Mouse (Mus musculus) heart, postnatal 0 days (tissue): ENCODE results near the gene Dpp6. TPM values are rescaled to one million over a fixed set of nuclear protein-coding genes. Genes with fewer than 3 reads are reported as not detected.

Experiments used
- ATAC-seq: fragments of 200-750 bp; cut with Nextera tagmentation; 2 replicates; pipeline ENCODE4 v1.8.0; 2017; ENCODE audit warnings: low read depth, moderate number of reproducible peaks, moderate library complexity; ENCODE audit not compliant: insufficient read depth
- DNase-seq: peaks from one replicate; pipeline ENCODE4 v3.0.0-alpha.2; 2016; ENCODE audit warnings: low spot score
- H3K27ac ChIP-seq: fragments of 300-500 bp; sonication (generic); 2 replicates; pipeline ENCODE4 v1.5.1; 2014; ENCODE audit warnings: low read depth, mild to moderate bottlenecking
- H3K27me3 ChIP-seq: fragments of 300-500 bp; sonication (generic); 2 replicates; pipeline ENCODE4 v1.6.1; 2014; ENCODE audit warnings: low read length, mixed read lengths; ENCODE audit not compliant: control insufficient read depth, insufficient read depth
- H3K36me3 ChIP-seq: fragments of 300-500 bp; sonication (generic); replicated peaks from 2 replicates; pipeline ENCODE4 v1.6.1; 2014; ENCODE audit warnings: low read length, mixed read lengths; ENCODE audit not compliant: control insufficient read depth, insufficient read depth
- H3K4me1 ChIP-seq: fragments of 300-500 bp; sonication (generic); 2 replicates; pipeline ENCODE4 v1.6.1; 2014; ENCODE audit warnings: antibody characterized with exemption; ENCODE audit not compliant: control insufficient read depth, insufficient read depth
- H3K4me2 ChIP-seq: fragments of 300-500 bp; sonication (generic); 2 replicates; pipeline ENCODE4 v1.6.1; 2014; ENCODE audit warnings: low read depth, mild to moderate bottlenecking, low read length, moderate library complexity
- H3K4me3 ChIP-seq: fragments of 300-500 bp; sonication (generic); 2 replicates; pipeline ENCODE4 v1.5.1; 2014; ENCODE audit warnings: low read depth, low read length
- H3K9ac ChIP-seq: fragments of 300-500 bp; sonication (generic); replicated peaks from 2 replicates; pipeline ENCODE4 v1.6.1; 2014; ENCODE audit warnings: low read depth, low read length, mixed read lengths
- H3K9me3 ChIP-seq: fragments of 300-500 bp; sonication (generic); replicated peaks from 2 replicates; pipeline ENCODE4 v1.6.1; 2016; ENCODE audit warnings: low read length; ENCODE audit not compliant: control insufficient read depth
- CTCF ChIP-seq: IDR thresholded peaks from 2 replicates; pipeline ENCODE4 v1.5.1; 2016; ENCODE audit warnings: antibody characterized with exemption, control low read depth, low read depth
- EP300 ChIP-seq: IDR thresholded peaks from 2 replicates; pipeline ENCODE4 v1.6.1; 2016; ENCODE audit warnings: antibody characterized with exemption, low read depth
- WGBS: fragments of 180-500 bp; shearing (Covaris S2); extraction: QIAGEN DNeasy Blood & Tissue Kit; methylation state at CpG from one replicate; pipeline ENCODE4 v1.1.7; 2014; 5-methylcytosine and 5-hydroxymethylcytosine counted together
- polyA plus RNA-seq: library from polyadenylated mRNA; unstranded; fragments of >200 nt; fragmentation: Nextera tagmentation; extraction: Ambion mirVana; gene quantifications from 2 replicates; pipeline ENCODE4 v1.2.1, GENCODE M21; 2015
- total RNA-seq: library from RNA; depleted of rRNA; stranded (reverse); fragments of >200 nt; gene quantifications from 2 replicates; pipeline ENCODE4 v1.2.3, GENCODE M21; 2014; ENCODE audit warnings: low replicate concordance

Dpp6 gene
- total and polyA plus RNA-seq, 2 experiments from 2014 or later: 0.05 TPM; not detected in 1

- no peak overlapping the region for H3K9ac ChIP-seq
- H3K4me1 ChIP-seq: no peaks in the 10 kb centered on the region
- no peaks in the 10 kb centered on the region for H3K27me3 ChIP-seq
- no peak overlapping the region for H3K4me3 ChIP-seq
- no peak overlapping the region for H3K4me2 ChIP-seq
- H3K9me3 ChIP-seq: no peaks in the 10 kb centered on the region
- 64% methylated on average over 1 of the region's 1 CpGs for WGBS
- DNase-seq (no peak), ATAC-seq (no peak)
- H3K27ac ChIP-seq: no peak overlapping the region
- no peaks in the 10 kb centered on the region for H3K36me3 ChIP-seq
- TF ChIP-seq EP300 (no peak), CTCF (no peak)
Observed at GRCm38 (mm10) chr5:27373931-27374330, 556.9 kb downstream of the Dpp6 start.

- Histone ChIP-seq H3K4me1 (no peaks in the 10 kb centered on the region), H3K4me3 (no peak overlapping the region), H3K36me3 (no peaks in the 10 kb centered on the region), H3K9ac (no peak overlapping the region), H3K9me3 (no peaks in the 10 kb centered on the region), H3K4me2 (no peak overlapping the region), H3K27me3 (no peaks in the 10 kb centered on the region), H3K27ac (no peak overlapping the region)
- DNase-seq: no peak
- TF ChIP-seq CTCF (no peak), EP300 (no peak)
- WGBS: 70% methylated on average over 3 of the region's 3 CpGs
- ATAC-seq: no peak
Observed at GRCm38 (mm10) chr5:27375841-27376240, 558.8 kb downstream of the Dpp6 start.

GRCm38 (mm10) chr5:27380656-27381385 lies 563.8 kb downstream of the Dpp6 start:
- no peak for ATAC-seq
- Histone ChIP-seq H3K9ac (no peak overlapping the region), H3K27me3 (no peaks in the 10 kb centered on the region), H3K4me3 (no peak overlapping the region), H3K27ac (no peak overlapping the region), H3K9me3 (no peaks in the 10 kb centered on the region), H3K4me2 (no peak overlapping the region), H3K36me3 (no peaks in the 10 kb centered on the region), H3K4me1 (no peaks in the 10 kb centered on the region)
- WGBS: 64% methylated on average over 4 of the region's 4 CpGs
- DNase-seq: no peak
- TF ChIP-seq CTCF: no peak
- no peak for TF ChIP-seq EP300

- Histone ChIP-seq H3K4me3 (no peak overlapping the region), H3K36me3 (no peaks in the 10 kb centered on the region), H3K27me3 (no peaks in the 10 kb centered on the region), H3K4me2 (no peak overlapping the region), H3K27ac (no peak overlapping the region), H3K9ac (no peak overlapping the region), H3K4me1 (no peaks in the 10 kb centered on the region), H3K9me3 (no peaks in the 10 kb centered on the region)
- DNase-seq: no peak
- WGBS: 49% methylated on average over 3 of the region's 3 CpGs
- ATAC-seq: no peak
- TF ChIP-seq EP300: no peak
- no peak for TF ChIP-seq CTCF
Observed at GRCm38 (mm10) chr5:27398371-27398770, 581.4 kb downstream of the Dpp6 start.

- no peak for ATAC-seq
Observed at GRCm38 (mm10) chr5:27399111-27399510, 582.1 kb downstream of the Dpp6 start.

GRCm38 (mm10) chr5:27402616-27403015 lies 585.6 kb downstream of the Dpp6 start:
- ATAC-seq: no peak

More at GRCm38 (mm10) chr5:27399111-27399510, 582.1 kb downstream of the Dpp6 start:
- Histone ChIP-seq H3K9ac (no peak overlapping the region), H3K4me2 (no peak overlapping the region), H3K27ac (no peak overlapping the region), H3K27me3 (no peaks in the 10 kb centered on the region), H3K9me3 (no peaks in the 10 kb centered on the region), H3K36me3 (no peaks in the 10 kb centered on the region), H3K4me1 (no peaks in the 10 kb centered on the region), H3K4me3 (no peak overlapping the region)
- no peak for DNase-seq
- no peak for TF ChIP-seq CTCF

More at GRCm38 (mm10) chr5:27402616-27403015, 585.6 kb downstream of the Dpp6 start:
- no peak overlapping the region for H3K4me3 ChIP-seq
- no peaks in the 10 kb centered on the region for H3K36me3 ChIP-seq
- DNase-seq: no peak
- WGBS: 75% methylated on average over 1 of the region's 1 CpGs
- H3K4me1 ChIP-seq: no peaks in the 10 kb centered on the region
- TF ChIP-seq EP300 (no peak), CTCF (no peak)
- H3K9me3 ChIP-seq: no peaks in the 10 kb centered on the region
- H3K27ac ChIP-seq: no peak overlapping the region
- H3K27me3 ChIP-seq: no peaks in the 10 kb centered on the region
- H3K9ac ChIP-seq: no peak overlapping the region
- H3K4me2 ChIP-seq: no peak overlapping the region
